ENCODE assay signal across 8 mouse cellular contexts in genomic region chr8:13493858-13494631, GRCm38 (mm10). TPM values are rescaled to one million over a fixed set of nuclear protein-coding genes. Genes with fewer than 3 reads are reported as not detected.
DNase-seq lines count a peak whose midpoint lies in the region; ATAC-seq and TF ChIP-seq lines count a peak whose summit lies in the region.

Gene Gas6 (minus strand): TSS chr8:13494490.

- WGBS in heart, embryonic 11.5 days (ENCODE audit: insufficient replicate concordance): 2% methylated on average over 58 of the region's 64 CpGs
- 3% methylated on average over 64 of the region's 64 CpGs for WGBS in kidney, embryonic 15.5 days
- 6% methylated on average over 58 of the region's 64 CpGs for WGBS in liver, adult 2 months

- TF ChIP-seq POLR2A in ES-Bruce4 (IDR thresholded peaks at IDR 0.05; ENCODE audit: insufficient read depth, low read length): peak; percentile 28
- peak; percentile 49; the same call in 1 of the 2 replicates for TF ChIP-seq POLR2A in brain, embryonic 14.5 days (IDR thresholded peaks at IDR 0.05; ENCODE audit: borderline replicate concordance, extremely low read depth, insufficient read depth, insufficient read length, poor library complexity, severe bottlenecking)
- TF ChIP-seq POLR2A in embryonic fibroblast, embryonic 13.5 days (IDR thresholded peaks at IDR 0.05; ENCODE audit: low read depth, low read length): peak; percentile 84
- TF ChIP-seq POLR2A in liver, adult 2 months (IDR thresholded peaks at IDR 0.05; ENCODE audit: extremely low read depth, insufficient read depth, low read length): peak; percentile 71
- 0 out of 2 replicates have a peak, but pooled peaks have one; percentile 43 for TF ChIP-seq POLR2A in testis, adult 2 months (IDR thresholded peaks at IDR 0.05; ENCODE audit: control insufficient read depth, low read depth, low read length)

- no peaks in the 10 kb centered on the region for H3K79me2 ChIP-seq in liver, adult 2 months (ENCODE audit: control insufficient read depth, insufficient read depth, low read length)

- H3K9ac ChIP-seq in ES-Bruce4 (ENCODE audit: low read depth, poor library complexity, severe bottlenecking): peak within 1 kb of the TSS; percentile 76
- peak within 1 kb of the TSS; percentile 68 for H3K9ac ChIP-seq in heart, embryonic 11.5 days (ENCODE audit: low read depth, low read length)
- peak within 1 kb of the TSS; percentile 50 for H3K9ac ChIP-seq in kidney, embryonic 15.5 days
- peak within 1 kb of the TSS; percentile 87 for H3K9ac ChIP-seq in liver, adult 2 months (ENCODE audit: low read depth, low read length)

- peaks cover 3% of the 10 kb centered on the region; the same call in 1 of the 2 replicates for H3K27me3 ChIP-seq in ES-Bruce4 (ENCODE audit: control insufficient read depth, insufficient read depth, low read length, poor library complexity, severe bottlenecking)
- peaks cover 27% of the 10 kb centered on the region for H3K27me3 ChIP-seq in heart, embryonic 11.5 days (ENCODE audit: control insufficient read depth, insufficient read depth, low read length)
- peaks cover 43% of the 10 kb centered on the region for H3K27me3 ChIP-seq in kidney, embryonic 15.5 days
- H3K27me3 ChIP-seq in liver, adult 2 months (ENCODE audit: control insufficient read depth, insufficient read depth, low read length): no peaks in the 10 kb centered on the region
- no peaks in the 10 kb centered on the region for H3K27me3 ChIP-seq in testis, adult 2 months (ENCODE audit: control insufficient read depth, insufficient read depth, low read length)

- 0 out of 2 replicates have a peak, but pooled peaks have one; percentile 20 for ATAC-seq in heart, embryonic 11.5 days (replicated peaks; ENCODE audit: insufficient number of reproducible peaks, low FRiP score, low TSS enrichment)
- peak; percentile 76 for ATAC-seq in kidney, embryonic 15.5 days (replicated peaks; ENCODE audit: low FRiP score)

- peak within 1 kb of the TSS; percentile 58 for H3K4me3 ChIP-seq in ES-Bruce4 (ENCODE audit: low read depth, low read length)
- peak within 1 kb of the TSS; percentile 46 for H3K4me3 ChIP-seq in embryonic fibroblast, embryonic 13.5 days (ENCODE audit: insufficient read depth, low read length)
- peak within 1 kb of the TSS; percentile 63 for H3K4me3 ChIP-seq in heart, embryonic 11.5 days (ENCODE audit: low read depth, low read length)
- H3K4me3 ChIP-seq in kidney, embryonic 15.5 days (replicated peaks): peak within 1 kb of the TSS; percentile 64
- peak within 1 kb of the TSS; percentile 75 for H3K4me3 ChIP-seq in liver, adult 2 months (ENCODE audit: insufficient read depth, low read depth, low read length)
- H3K4me3 ChIP-seq in testis, adult 2 months (ENCODE audit: control insufficient read depth, low read depth, low read length): peak within 1 kb of the TSS; percentile 92

- no peaks in the 10 kb centered on the region for H3K36me3 ChIP-seq in ES-Bruce4 (ENCODE audit: control insufficient read depth, insufficient read depth, low read length, poor library complexity, severe bottlenecking)
- H3K36me3 ChIP-seq in heart, embryonic 11.5 days (ENCODE audit: control insufficient read depth, insufficient read depth, low read length): no peaks in the 10 kb centered on the region
- no peaks in the 10 kb centered on the region for H3K36me3 ChIP-seq in kidney, embryonic 15.5 days
- H3K36me3 ChIP-seq in liver, adult 2 months (ENCODE audit: control insufficient read depth, insufficient read depth, low read length): no peaks in the 10 kb centered on the region
- no peaks in the 10 kb centered on the region for H3K36me3 ChIP-seq in testis, adult 2 months (ENCODE audit: control insufficient read depth, insufficient read depth, low read length)

- TF ChIP-seq CTCF in ES-Bruce4 (IDR thresholded peaks at IDR 0.05; ENCODE audit: low read depth, low read length): no peak
- no peak for TF ChIP-seq CTCF in brain, embryonic 14.5 days (IDR thresholded peaks at IDR 0.05; ENCODE audit: borderline replicate concordance, extremely low read depth, insufficient read depth, insufficient read length)
- TF ChIP-seq CTCF in embryonic fibroblast, embryonic 13.5 days (IDR thresholded peaks at IDR 0.05; ENCODE audit: borderline replicate concordance, insufficient read depth, low read length): no peak
- TF ChIP-seq CTCF in liver, adult 2 months (IDR thresholded peaks at IDR 0.05; ENCODE audit: low read depth, low read length): no peak
- TF ChIP-seq CTCF in testis, adult 2 months (IDR thresholded peaks at IDR 0.05; ENCODE audit: control insufficient read depth, insufficient read depth, insufficient replicate concordance, low read depth, low read length): no peak

- no peaks in the 10 kb centered on the region for H3K9me3 ChIP-seq in ES-Bruce4 (replicated peaks; ENCODE audit: control insufficient read depth, insufficient read depth, low read length, poor library complexity, severe bottlenecking)
- H3K9me3 ChIP-seq in heart, embryonic 11.5 days (replicated peaks; ENCODE audit: control insufficient read depth, low read length): no peaks in the 10 kb centered on the region
- H3K9me3 ChIP-seq in kidney, embryonic 15.5 days (replicated peaks): no peaks in the 10 kb centered on the region

- no peak within 1 kb of the TSS for H3K27ac ChIP-seq in ES-Bruce4 (ENCODE audit: insufficient read depth, low read length)
- no peak within 1 kb of the TSS for H3K27ac ChIP-seq in embryonic fibroblast, embryonic 13.5 days (ENCODE audit: insufficient read depth, low read length)
- H3K27ac ChIP-seq in heart, embryonic 11.5 days (ENCODE audit: low read depth, low read length): no peak within 1 kb of the TSS; the same call in 1 of the 2 replicates
- no peak within 1 kb of the TSS for H3K27ac ChIP-seq in kidney, embryonic 15.5 days
- no peak within 1 kb of the TSS for H3K27ac ChIP-seq in liver, adult 2 months (replicated peaks; ENCODE audit: insufficient read depth, low read depth, low read length)
- H3K27ac ChIP-seq in testis, adult 2 months (ENCODE audit: control insufficient read depth, insufficient read depth, low read depth, low read length): peak within 1 kb of the TSS; percentile 69

- H3K4me2 ChIP-seq in heart, embryonic 11.5 days: peak within 1 kb of the TSS; percentile 91
- peak within 1 kb of the TSS; percentile 95 for H3K4me2 ChIP-seq in kidney, embryonic 15.5 days

- H3K4me1 ChIP-seq in ES-Bruce4 (ENCODE audit: control insufficient read depth, insufficient read depth, low read length): peaks cover 4% of the 10 kb centered on the region
- no peaks in the 10 kb centered on the region for H3K4me1 ChIP-seq in embryonic fibroblast, embryonic 13.5 days (ENCODE audit: control insufficient read depth, insufficient read depth, low read length)
- H3K4me1 ChIP-seq in heart, embryonic 11.5 days (ENCODE audit: control insufficient read depth, insufficient read depth, low read length): peaks cover 20% of the 10 kb centered on the region
- peaks cover 43% of the 10 kb centered on the region for H3K4me1 ChIP-seq in kidney, embryonic 15.5 days
- no peaks in the 10 kb centered on the region for H3K4me1 ChIP-seq in liver, adult 2 months (ENCODE audit: control insufficient read depth, insufficient read depth, low read length)
- H3K4me1 ChIP-seq in testis, adult 2 months (ENCODE audit: control insufficient read depth, insufficient read depth, low read length): peaks cover 15% of the 10 kb centered on the region

- TF ChIP-seq EP300 in ES-Bruce4 (IDR thresholded peaks at IDR 0.05; ENCODE audit: insufficient read depth, low read depth, low read length): no peak

- DNase-seq in brain, embryonic 14.5 days (ENCODE audit: low read depth): peak; percentile 75
- peak; percentile 40 for DNase-seq in liver, adult 2 months (ENCODE audit: extremely low read depth, low read depth, low spot score)
- DNase-seq in naive thymus-derived CD4-positive, alpha-beta T cell, adult 2 months (ENCODE audit: low read depth): peak; percentile 9

RNA-seq across cellular contexts. Expression of gene Gas6, which starts in this region (rescaled TPM):
- 14.9 and 17.2 TPM in 2 replicates for polyA plus RNA-seq in ES-Bruce4 (2011; ENCODE audit: insufficient read depth, insufficient read length, low read depth, missing spikeins)
- 25.8 and 36.6 TPM in 2 replicates for polyA plus RNA-seq in brain, embryonic 14.5 days (2012; rRNA removed)
- 111 and 131 TPM in 2 replicates for polyA plus RNA-seq in embryonic fibroblast, embryonic 13.5 days (2011; ENCODE audit: insufficient read length, low read depth, missing spikeins)
- polyA plus RNA-seq in heart, embryonic 11.5 days (2014; fragmentation: Nextera tagmentation; extraction: Ambion mirVana): 12.4 and 17.7 TPM in 2 replicates
- polyA plus RNA-seq in kidney, embryonic 15.5 days (2015; fragmentation: Nextera tagmentation; extraction: Ambion mirVana): 52.2 and 55.3 TPM in 2 replicates
- 23.9 and 25.5 TPM in 2 replicates for total RNA-seq in liver, adult 2 months (2014; rRNA removed)
- polyA plus RNA-seq in liver, adult 2 months (2012; rRNA removed): 36.6 and 50.5 TPM in 2 replicates
- polyA plus RNA-seq in testis, adult 2 months (2012; rRNA removed): 54.9 and 57.8 TPM in 2 replicates

Comparison
In these comparisons a context has a peak if more than half of its experiments do, and no peak if none do; other contexts are left out.
1. POLR2A ChIP-seq: peak in every context shown above with its lines; median percentile 84 in embryonic fibroblast, embryonic 13.5 days; 71 in liver, adult 2 months; 49 in brain, embryonic 14.5 days; 43 in testis, adult 2 months; 28 in ES-Bruce4.
2. DNase-seq: peak in every context shown above with its lines; median percentile 75 in brain, embryonic 14.5 days; 40 in liver, adult 2 months; 9 in naive thymus-derived CD4-positive, alpha-beta T cell, adult 2 months.